Mouse (Mus musculus): ENCODE results near the gene Cnpy3. TPM values are rescaled to one million over a fixed set of nuclear protein-coding genes. Genes with fewer than 3 reads are reported as not detected.

The Cnpy3 gene
- polyA plus RNA-seq, 1 experiment = 3.2 TPM

DNA sequence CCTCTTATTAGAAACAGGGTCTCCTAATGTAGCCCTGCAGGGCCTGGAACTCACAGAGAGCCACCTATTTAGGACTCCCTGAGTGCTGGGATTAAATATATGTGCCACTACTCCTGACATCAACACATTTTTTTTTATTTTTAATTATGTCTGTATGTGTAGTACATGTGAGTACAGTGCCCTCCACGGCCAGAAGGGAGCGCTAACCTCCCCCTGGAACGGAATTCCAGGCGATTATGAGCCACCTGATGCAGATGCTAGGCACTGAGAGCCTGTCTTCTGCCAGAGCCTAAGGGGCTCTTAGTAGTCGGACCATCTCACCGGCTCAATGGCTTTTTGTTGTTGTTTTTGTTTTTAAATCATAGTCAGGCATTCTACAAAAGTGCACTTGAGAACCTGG is 24.0 kb downstream of the Cnpy3 start:
- TF ChIP-seq TAL1 (IDR thresholded peaks at IDR 0.05; ENCODE audit: low read length) (no peak), GATA1 (IDR thresholded peaks at IDR 0.05; ENCODE audit: low read length) (no peak)
- H3K27me3 ChIP-seq (ENCODE audit: control insufficient read depth) = peaks cover 13% of the 10 kb centered on the region
- no peaks in the 10 kb centered on the region for H3K9me3 ChIP-seq (ENCODE audit: control insufficient read depth, low read length)
- H3K4me1 ChIP-seq (ENCODE audit: control insufficient read depth) = peaks cover 10% of the 10 kb centered on the region
- H3K4me3 ChIP-seq (replicated peaks) = no peak overlapping the region
- H3K36me3 ChIP-seq (ENCODE audit: control insufficient read depth) = peaks cover 34% of the 10 kb centered on the region

DNA sequence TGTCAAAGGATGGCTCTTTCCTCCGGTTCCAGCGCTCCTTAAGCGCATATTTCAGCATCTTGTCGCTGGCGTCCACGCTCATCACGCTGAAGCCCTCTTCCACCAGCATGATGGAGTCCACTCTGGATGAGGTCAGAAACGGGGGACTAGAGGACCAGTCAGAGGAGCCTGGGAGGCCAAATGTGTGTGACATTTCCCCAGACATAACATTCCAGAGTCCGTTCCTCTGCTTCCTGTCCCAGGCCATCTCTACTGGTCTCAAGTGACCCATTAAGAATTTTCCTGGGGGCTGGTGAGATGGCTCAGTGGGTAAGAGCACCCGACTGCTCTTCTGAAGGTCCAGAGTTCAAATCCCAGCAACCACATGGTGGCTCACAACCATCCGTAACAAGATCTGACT is 24.7 kb downstream of the Cnpy3 start:
- Histone ChIP-seq H3K36me3 (ENCODE audit: control insufficient read depth) (peaks cover 39% of the 10 kb centered on the region), H3K4me3 (replicated peaks) (no peak overlapping the region), H3K4me1 (ENCODE audit: control insufficient read depth) (peaks cover 10% of the 10 kb centered on the region), H3K9me3 (ENCODE audit: control insufficient read depth, low read length) (no peaks in the 10 kb centered on the region), H3K27me3 (ENCODE audit: control insufficient read depth) (peaks cover 13% of the 10 kb centered on the region)
- TF ChIP-seq TAL1 (IDR thresholded peaks at IDR 0.05; ENCODE audit: low read length) (no peak), GATA1 (IDR thresholded peaks at IDR 0.05; ENCODE audit: low read length) (no peak)

DNA sequence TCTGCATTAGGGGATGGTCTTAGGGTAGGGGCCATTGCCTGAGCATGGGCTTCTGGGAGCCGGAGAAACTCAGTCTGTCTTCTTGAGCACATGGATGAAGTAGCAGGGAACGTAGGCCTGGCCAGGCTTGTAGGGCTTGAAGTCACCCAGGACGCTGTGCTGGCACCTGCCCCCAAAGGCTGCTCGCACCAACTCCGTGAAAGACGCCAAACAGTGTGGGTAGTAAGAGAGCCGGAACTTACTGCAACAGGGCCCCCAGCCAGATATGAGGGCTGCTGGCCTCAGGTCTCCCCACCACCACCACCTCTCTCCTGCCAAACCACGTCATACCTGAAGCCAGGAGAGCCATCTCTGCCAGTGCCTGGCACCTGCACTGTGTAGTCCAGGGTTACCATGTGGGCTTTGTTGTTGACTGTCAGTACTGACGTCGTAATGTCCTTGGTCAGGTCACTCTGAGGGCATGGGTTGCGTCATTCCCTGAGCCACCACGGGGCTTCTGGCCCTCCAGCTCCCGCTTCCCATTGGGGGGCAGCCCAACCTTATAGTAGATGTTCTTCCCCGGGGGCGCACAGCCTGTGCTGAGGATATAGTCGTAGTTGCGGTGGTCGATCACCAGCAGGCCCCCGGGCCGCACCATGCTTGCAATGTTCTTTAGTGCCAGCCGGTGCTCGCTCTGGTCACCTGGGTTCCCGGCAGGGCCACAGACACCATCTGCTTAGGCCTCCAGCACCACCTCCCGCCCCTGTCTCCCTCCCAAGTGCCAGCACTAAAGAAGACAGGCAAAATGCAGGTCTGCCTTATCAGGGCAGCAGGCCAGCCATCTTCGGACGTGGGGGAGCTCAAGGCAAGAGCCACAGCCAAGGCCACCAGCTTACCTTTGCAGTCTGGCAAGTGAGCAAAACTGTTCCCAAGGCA is 26.0 kb downstream of the Cnpy3 start:
- Histone ChIP-seq H3K36me3 (ENCODE audit: control insufficient read depth) (peaks cover 50% of the 10 kb centered on the region), H3K4me1 (ENCODE audit: control insufficient read depth) (peaks cover 10% of the 10 kb centered on the region), H3K4me3 (replicated peaks) (no peak overlapping the region), H3K27me3 (ENCODE audit: control insufficient read depth) (peaks cover 13% of the 10 kb centered on the region), H3K9me3 (ENCODE audit: control insufficient read depth, low read length) (no peaks in the 10 kb centered on the region)
- TF ChIP-seq GATA1 (IDR thresholded peaks at IDR 0.05; ENCODE audit: low read length) (no peak), TAL1 (IDR thresholded peaks at IDR 0.05; ENCODE audit: low read length) (no peak)

DNA sequence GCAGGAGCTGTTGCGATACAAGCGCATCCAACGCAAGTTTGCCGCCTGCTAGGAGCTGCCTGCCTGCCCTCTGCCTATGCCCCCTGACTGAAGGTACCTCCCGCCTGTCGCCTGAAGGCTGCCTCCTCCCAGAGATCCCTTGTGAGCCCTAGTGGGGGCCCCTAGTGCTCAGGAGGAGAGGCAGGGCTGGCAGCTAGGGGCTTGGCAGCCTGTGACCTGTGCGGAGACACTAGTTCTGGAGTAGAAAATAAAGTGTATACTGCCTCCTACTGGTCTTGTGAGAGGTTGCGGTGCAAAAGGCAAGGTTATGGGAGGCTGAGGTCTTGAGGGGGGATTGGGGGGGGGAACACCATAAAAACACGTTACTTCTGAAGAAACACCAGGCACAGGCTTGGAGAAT is 26.7 kb downstream of the Cnpy3 start:
- Histone ChIP-seq H3K4me1 (ENCODE audit: control insufficient read depth) (peaks cover 10% of the 10 kb centered on the region), H3K4me3 (replicated peaks) (no peak overlapping the region), H3K27me3 (ENCODE audit: control insufficient read depth) (peaks cover 13% of the 10 kb centered on the region), H3K36me3 (ENCODE audit: control insufficient read depth) (peaks cover 53% of the 10 kb centered on the region), H3K9me3 (ENCODE audit: control insufficient read depth, low read length) (no peaks in the 10 kb centered on the region)
- TF ChIP-seq GATA1 (IDR thresholded peaks at IDR 0.05; ENCODE audit: low read length) (no peak), TAL1 (IDR thresholded peaks at IDR 0.05; ENCODE audit: low read length) (no peak)

DNA sequence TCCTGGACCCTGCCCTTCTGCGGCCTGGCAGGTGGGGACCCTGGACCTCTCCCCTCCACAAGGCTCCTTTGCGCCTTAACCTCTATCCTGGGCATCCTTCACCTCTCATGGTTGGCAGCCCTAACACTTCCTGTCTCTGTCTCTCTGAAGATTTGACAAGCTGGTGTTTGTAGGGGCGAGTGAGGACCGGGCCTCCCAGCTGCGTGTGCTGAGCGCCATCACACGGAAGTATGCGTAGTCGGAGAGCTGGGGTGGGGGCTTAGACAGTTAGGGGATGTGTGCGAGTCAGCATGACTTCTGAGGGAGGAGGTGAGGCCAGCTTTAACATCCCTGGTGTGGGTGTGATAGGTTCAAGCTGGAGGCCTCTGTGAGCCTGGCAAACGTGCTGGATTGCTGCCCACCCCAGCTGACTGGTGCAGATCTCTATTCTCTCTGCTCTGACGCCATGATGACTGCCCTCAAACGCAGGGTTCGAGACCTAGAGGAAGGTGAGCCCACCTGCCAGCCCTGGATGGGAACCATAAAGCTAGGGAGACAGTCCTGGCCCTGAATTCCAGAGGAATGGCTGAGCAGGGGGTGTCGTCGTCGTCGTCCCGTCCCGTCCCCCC is 27.4 kb downstream of the Cnpy3 start:
- TF ChIP-seq TAL1 (IDR thresholded peaks at IDR 0.05; ENCODE audit: low read length) (no peak), GATA1 (IDR thresholded peaks at IDR 0.05; ENCODE audit: low read length) (no peak)
- Histone ChIP-seq H3K27me3 (ENCODE audit: control insufficient read depth) (peaks cover 12% of the 10 kb centered on the region), H3K4me3 (replicated peaks) (no peak overlapping the region), H3K36me3 (ENCODE audit: control insufficient read depth) (peaks cover 53% of the 10 kb centered on the region), H3K9me3 (ENCODE audit: control insufficient read depth, low read length) (no peaks in the 10 kb centered on the region), H3K4me1 (ENCODE audit: control insufficient read depth) (peaks cover 10% of the 10 kb centered on the region)

DNA sequence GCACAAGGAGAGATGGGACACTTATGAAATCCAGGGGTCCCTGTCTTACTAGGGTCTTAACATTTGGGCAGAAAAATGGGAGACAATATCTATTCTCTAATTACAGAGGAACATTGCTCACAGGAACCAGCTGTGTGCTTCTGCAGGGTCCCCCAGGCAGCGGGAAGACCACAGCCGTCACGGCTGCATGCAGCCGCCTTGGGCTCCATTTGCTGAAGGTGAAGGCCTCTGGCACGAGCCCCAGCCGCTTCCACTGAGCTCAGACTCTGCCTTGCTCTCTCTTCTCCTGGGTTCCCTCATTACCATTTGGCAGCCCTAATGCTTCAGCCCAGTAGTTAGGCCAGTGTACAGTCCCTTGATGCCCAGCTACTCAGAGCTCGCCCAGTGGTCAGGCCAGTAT is 30.9 kb downstream of the Cnpy3 start:
- H3K27me3 ChIP-seq (ENCODE audit: control insufficient read depth) = no peaks in the 10 kb centered on the region
- H3K36me3 ChIP-seq (ENCODE audit: control insufficient read depth) = peaks cover 58% of the 10 kb centered on the region
- H3K4me1 ChIP-seq (ENCODE audit: control insufficient read depth) = peaks cover 3% of the 10 kb centered on the region; the same call in 1 of the 2 replicates
- TF ChIP-seq GATA1 (IDR thresholded peaks at IDR 0.05; ENCODE audit: low read length) = no peak
- no peak for TF ChIP-seq TAL1 (IDR thresholded peaks at IDR 0.05; ENCODE audit: low read length)
- H3K4me3 ChIP-seq (replicated peaks) = no peak overlapping the region
- no peaks in the 10 kb centered on the region for H3K9me3 ChIP-seq (ENCODE audit: control insufficient read depth, low read length)

DNA sequence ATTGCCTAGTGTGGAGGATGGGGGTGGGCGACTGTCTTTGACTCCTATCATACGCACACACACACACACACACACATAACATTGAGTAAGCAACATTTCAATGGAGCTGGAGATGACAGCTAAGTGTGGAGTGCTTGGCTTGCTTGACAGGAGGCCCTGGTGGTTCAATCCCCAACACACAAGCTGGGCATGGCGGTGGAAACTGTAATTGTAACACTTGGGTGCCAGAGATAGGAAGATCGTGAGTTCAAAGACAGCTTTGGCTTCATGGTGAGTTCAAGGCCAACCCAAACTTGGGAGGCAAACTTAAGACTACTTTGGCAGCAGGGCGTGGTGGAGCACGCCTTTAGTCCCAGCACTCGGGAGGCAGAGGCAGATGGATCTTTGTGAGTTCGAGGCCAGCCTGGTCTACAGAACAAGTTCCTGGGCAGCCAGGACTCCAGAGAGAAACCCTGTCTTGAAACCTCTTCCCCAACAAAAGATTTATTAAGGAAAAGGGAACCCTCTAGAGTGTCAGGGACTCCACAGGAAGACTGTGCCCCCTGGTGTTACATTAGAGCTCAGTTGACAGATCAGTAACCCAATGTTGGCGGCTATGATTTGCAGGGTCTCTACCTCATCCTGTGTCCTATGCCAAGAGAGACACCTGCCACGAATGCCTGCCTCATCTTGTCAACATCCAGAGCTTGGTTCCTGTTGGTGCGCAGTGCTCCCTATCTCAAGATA is 37.1 kb downstream of the Cnpy3 start:
- Histone ChIP-seq H3K9me3 (ENCODE audit: control insufficient read depth, low read length) (no peaks in the 10 kb centered on the region), H3K4me3 (replicated peaks) (no peak overlapping the region), H3K27me3 (ENCODE audit: control insufficient read depth) (no peaks in the 10 kb centered on the region), H3K36me3 (ENCODE audit: control insufficient read depth) (peaks cover 37% of the 10 kb centered on the region), H3K4me1 (ENCODE audit: control insufficient read depth) (peaks cover 34% of the 10 kb centered on the region)
- TF ChIP-seq TAL1 (IDR thresholded peaks at IDR 0.05; ENCODE audit: low read length) (no peak), GATA1 (IDR thresholded peaks at IDR 0.05; ENCODE audit: low read length) (no peak)

DNA sequence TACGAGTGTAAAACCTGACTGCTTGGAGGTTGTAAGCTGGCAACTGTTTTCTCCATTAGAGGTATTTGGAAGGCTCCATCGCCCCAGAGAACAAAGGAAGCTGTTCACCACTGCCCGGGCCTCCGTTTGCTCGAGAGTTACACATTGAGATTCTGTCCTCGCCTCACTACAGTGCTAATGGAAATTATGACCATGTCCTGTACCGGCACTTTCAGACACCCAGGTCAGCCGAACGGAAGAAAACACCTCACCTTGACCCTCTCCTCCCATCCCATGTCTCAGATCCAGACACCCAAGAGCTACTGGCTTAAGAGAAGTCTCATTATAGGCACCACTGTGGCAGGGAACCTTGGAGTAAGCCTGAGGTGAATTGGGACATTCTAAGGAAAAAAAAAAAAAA is 38.2 kb downstream of the Cnpy3 start:
- Histone ChIP-seq H3K4me1 (ENCODE audit: control insufficient read depth) (peaks cover 34% of the 10 kb centered on the region), H3K27me3 (ENCODE audit: control insufficient read depth) (no peaks in the 10 kb centered on the region), H3K36me3 (ENCODE audit: control insufficient read depth) (peaks cover 37% of the 10 kb centered on the region), H3K4me3 (replicated peaks) (no peak overlapping the region), H3K9me3 (ENCODE audit: control insufficient read depth, low read length) (peaks cover 2% of the 10 kb centered on the region; the same call in 1 of the 2 replicates)
- TF ChIP-seq TAL1 (IDR thresholded peaks at IDR 0.05; ENCODE audit: low read length) (no peak), GATA1 (IDR thresholded peaks at IDR 0.05; ENCODE audit: low read length) (no peak)

DNA sequence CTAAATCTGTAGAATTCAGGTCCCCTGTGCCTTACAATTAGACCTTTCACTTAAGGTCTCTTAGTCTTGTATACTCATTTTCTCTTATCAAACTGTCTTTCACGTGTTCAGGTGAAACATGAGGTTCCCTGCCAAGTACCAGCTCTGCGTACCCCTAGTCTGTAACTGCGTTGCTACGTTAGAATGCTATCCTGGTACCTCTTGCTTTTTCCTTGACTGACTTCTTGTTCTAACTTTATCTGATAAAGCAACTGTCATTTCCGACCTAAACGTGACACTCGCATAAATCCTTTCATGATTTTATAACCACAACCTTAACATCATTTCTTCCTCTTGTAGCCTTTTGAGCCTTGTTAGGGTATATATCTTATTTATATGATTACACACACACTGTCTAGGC is 39.6 kb downstream of the Cnpy3 start:
- Histone ChIP-seq H3K27me3 (ENCODE audit: control insufficient read depth) (no peaks in the 10 kb centered on the region), H3K9me3 (ENCODE audit: control insufficient read depth, low read length) (peaks cover 2% of the 10 kb centered on the region; the same call in 1 of the 2 replicates), H3K36me3 (ENCODE audit: control insufficient read depth) (peaks cover 36% of the 10 kb centered on the region), H3K4me3 (replicated peaks) (peak overlapping the region; percentile 99), H3K4me1 (ENCODE audit: control insufficient read depth) (peaks cover 34% of the 10 kb centered on the region)
- TF ChIP-seq GATA1 (IDR thresholded peaks at IDR 0.05; ENCODE audit: low read length) = no peak
- TF ChIP-seq TAL1 (IDR thresholded peaks at IDR 0.05; ENCODE audit: low read length) = no peak
